Mouse (Mus musculus) heart, embryonic 12.5 days (tissue): Measurements from ENCODE around the gene St6galnac3. TPM values are rescaled to one million over a fixed set of nuclear protein-coding genes. Genes with fewer than 3 reads are reported as not detected.

Experiments
- ATAC-seq: fragments of 200-750 bp; cut with Nextera tagmentation; 2 replicates; pipeline ENCODE4 v1.8.0; 2017; ENCODE audit warnings: moderate TSS enrichment, moderate library complexity; ENCODE audit not compliant: insufficient number of reproducible peaks, low FRiP score
- H3K27ac ChIP-seq: fragments of 300-500 bp; sonication (generic); 2 replicates; pipeline ENCODE4 v1.5.1; 2016; ENCODE audit warnings: mild to moderate bottlenecking, moderate library complexity; ENCODE audit not compliant: poor library complexity, severe bottlenecking
- H3K27me3 ChIP-seq: fragments of 300-500 bp; sonication (generic); replicated peaks from 2 replicates; pipeline ENCODE4 v1.6.1; 2016; ENCODE audit warnings: mild to moderate bottlenecking, moderate library complexity
- H3K36me3 ChIP-seq: fragments of 300-500 bp; sonication (generic); 2 replicates; pipeline ENCODE4 v1.6.1; 2016; ENCODE audit warnings: mild to moderate bottlenecking, moderate library complexity
- H3K4me1 ChIP-seq: fragments of 300-500 bp; sonication (generic); replicated peaks from 2 replicates; pipeline ENCODE4 v1.6.1; 2016; ENCODE audit warnings: mild to moderate bottlenecking
- H3K4me2 ChIP-seq: fragments of 300-500 bp; sonication (generic); 2 replicates; pipeline ENCODE4 v1.6.1; 2016; ENCODE audit warnings: mild to moderate bottlenecking, moderate library complexity
- H3K4me3 ChIP-seq: fragments of 300-500 bp; sonication (generic); 2 replicates; pipeline ENCODE4 v1.5.1; 2016; ENCODE audit warnings: mild to moderate bottlenecking
- H3K9ac ChIP-seq: fragments of 300-500 bp; sonication (generic); 2 replicates; pipeline ENCODE4 v1.6.1; 2016; ENCODE audit warnings: mild to moderate bottlenecking, moderate library complexity
- H3K9me3 ChIP-seq: fragments of 300-500 bp; sonication (generic); replicated peaks from 2 replicates; pipeline ENCODE4 v1.6.1; 2016; ENCODE audit warnings: mild to moderate bottlenecking, moderate library complexity
- WGBS: fragments of 180-500 bp; shearing (Covaris S2); methylation state at CpG from one replicate; pipeline ENCODE4 v1.1.7; 2016; 5-methylcytosine and 5-hydroxymethylcytosine counted together
- microRNA-seq: library from miRNA; unstranded; fragments of <30 nt; microRNA quantifications from one replicate; pipeline ENCODE4, GENCODE M21; 2017
- polyA plus RNA-seq: library from polyadenylated mRNA; unstranded; fragments of >200 nt; fragmentation: Nextera tagmentation; extraction: Ambion mirVana; gene quantifications from 2 replicates; pipeline ENCODE4 v1.2.1, GENCODE M21; 2016

Gene St6galnac3
- polyA plus RNA-seq, 1 experiment from 2014 or later = 27.0 TPM

DNA sequence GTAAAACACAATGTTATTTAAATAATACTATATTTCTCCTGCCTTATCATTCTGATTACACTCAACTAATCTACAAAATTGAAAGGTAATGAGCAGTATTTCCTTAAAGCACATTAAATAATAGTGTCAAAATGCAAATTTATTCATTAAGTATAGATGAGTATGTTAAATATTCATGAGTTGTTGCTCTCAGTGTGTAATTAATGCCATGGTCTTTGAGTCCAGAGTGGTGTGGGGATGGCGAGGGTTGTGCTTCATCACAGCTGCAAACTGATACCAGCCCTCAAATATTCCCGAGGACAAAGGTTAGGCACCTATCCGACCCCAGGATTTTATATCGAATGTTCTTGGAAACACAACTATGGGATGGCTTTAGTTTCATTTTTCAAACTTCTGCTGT lies 548.2 kb downstream of the St6galnac3 start:
- Histone ChIP-seq H3K9me3 (no peaks in the 10 kb centered on the region), H3K27me3 (no peaks in the 10 kb centered on the region), H3K9ac (no peak overlapping the region), H3K27ac (no peak overlapping the region), H3K4me3 (no peak overlapping the region), H3K4me1 (no peaks in the 10 kb centered on the region), H3K4me2 (no peak overlapping the region), H3K36me3 (no peaks in the 10 kb centered on the region)
- 87% methylated on average over 4 of the region's 4 CpGs for WGBS
- ATAC-seq = no peak

DNA sequence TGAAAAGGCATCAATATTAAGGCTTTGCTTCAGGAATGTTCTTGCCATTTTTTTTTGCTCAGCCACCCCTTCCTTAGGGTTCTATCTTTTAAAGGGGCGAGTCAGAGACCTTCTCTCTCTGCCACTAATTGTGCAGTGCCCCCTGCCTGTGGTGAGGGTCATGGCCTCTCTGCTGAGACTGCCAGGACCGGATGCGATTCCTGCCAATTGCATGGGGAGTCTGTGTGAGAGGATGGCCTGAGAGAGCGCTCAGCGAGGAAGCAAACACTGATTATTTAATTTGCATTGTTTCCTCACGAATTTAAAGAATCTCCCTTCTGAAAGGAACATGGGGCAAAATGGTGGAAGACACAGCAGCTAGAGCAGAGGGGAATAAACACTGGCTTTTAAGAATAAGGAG lies 548.6 kb downstream of the St6galnac3 start:
- no peak overlapping the region for H3K4me3 ChIP-seq
- H3K27me3 ChIP-seq = no peaks in the 10 kb centered on the region
- H3K36me3 ChIP-seq = no peaks in the 10 kb centered on the region
- 55% methylated on average over 6 of the region's 6 CpGs for WGBS
- H3K4me1 ChIP-seq = no peaks in the 10 kb centered on the region
- no peak overlapping the region for H3K4me2 ChIP-seq
- no peak overlapping the region for H3K9ac ChIP-seq
- H3K27ac ChIP-seq = no peak overlapping the region
- ATAC-seq = no peak
- H3K9me3 ChIP-seq = no peaks in the 10 kb centered on the region

DNA sequence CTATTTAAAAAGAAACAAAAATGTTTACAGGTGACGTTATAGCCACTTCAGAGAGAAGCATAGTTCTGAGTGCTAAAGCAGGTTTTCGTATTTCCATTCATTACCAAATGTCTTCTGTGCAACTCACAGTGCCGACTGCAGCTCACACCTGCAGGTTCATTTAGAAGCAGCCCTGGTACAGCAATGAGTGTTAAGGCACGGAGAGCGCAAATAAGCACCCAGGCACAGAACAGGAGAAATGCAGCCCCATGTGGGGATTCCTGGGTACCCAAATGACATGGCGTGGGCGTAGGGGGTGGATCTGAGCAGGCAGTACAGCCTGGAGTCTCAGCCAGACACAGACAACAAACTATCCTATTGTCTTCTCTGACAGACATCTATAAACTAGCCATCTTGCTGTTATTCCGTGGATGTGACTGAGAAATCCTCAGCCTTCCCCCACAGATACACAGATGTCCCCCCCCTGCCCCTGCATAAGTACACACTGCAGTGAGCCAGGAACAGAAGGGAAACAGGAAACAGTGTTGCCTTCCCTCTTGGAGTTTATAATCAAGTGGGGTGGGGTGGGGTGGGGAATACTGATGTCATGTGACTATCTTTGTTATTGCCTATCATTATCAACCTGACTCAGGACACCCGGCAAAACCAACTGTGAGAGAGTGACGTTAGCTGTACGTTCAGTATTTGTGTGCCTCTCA lies 550.5 kb downstream of the St6galnac3 start:
- Histone ChIP-seq H3K4me2 (no peak overlapping the region), H3K27ac (no peak overlapping the region), H3K36me3 (no peaks in the 10 kb centered on the region), H3K4me3 (no peak overlapping the region), H3K9ac (no peak overlapping the region), H3K4me1 (no peaks in the 10 kb centered on the region), H3K9me3 (no peaks in the 10 kb centered on the region), H3K27me3 (no peaks in the 10 kb centered on the region)
- no peak for ATAC-seq
- 70% methylated on average over 11 of the region's 11 CpGs for WGBS

DNA sequence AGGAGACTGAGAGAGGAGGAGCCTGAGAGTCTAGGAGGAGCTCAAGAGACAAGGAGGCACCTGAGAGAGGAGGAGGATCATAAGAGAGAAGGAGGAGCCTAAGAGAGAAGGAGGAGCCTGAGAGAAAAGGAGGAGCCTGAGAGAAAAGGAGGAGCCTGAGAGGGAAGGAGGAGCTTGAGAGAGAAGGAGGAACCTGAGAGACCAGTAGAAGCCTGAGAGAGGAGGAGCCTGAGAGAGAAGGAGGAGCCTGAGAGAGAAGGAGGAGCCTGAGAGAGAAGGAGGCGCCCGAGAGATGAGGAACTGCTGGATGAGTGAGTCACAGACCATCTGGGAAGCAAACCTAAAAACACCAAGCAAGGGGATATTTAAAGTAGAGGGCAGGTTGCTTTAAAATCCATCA lies 551.4 kb downstream of the St6galnac3 start:
- H3K27ac ChIP-seq = no peak overlapping the region
- no peak for ATAC-seq
- no peak overlapping the region for H3K4me3 ChIP-seq
- H3K27me3 ChIP-seq = no peaks in the 10 kb centered on the region
- no peaks in the 10 kb centered on the region for H3K9me3 ChIP-seq
- WGBS = 77% methylated on average over 2 of the region's 2 CpGs
- H3K4me2 ChIP-seq = no peak overlapping the region
- no peaks in the 10 kb centered on the region for H3K36me3 ChIP-seq
- no peak overlapping the region for H3K9ac ChIP-seq
- H3K4me1 ChIP-seq = no peaks in the 10 kb centered on the region

- no peaks in the 10 kb centered on the region for H3K9me3 ChIP-seq
- no peaks in the 10 kb centered on the region for H3K36me3 ChIP-seq
- H3K4me1 ChIP-seq = no peaks in the 10 kb centered on the region
- H3K4me2 ChIP-seq = no peak overlapping the region
- 82% methylated on average over 4 of the region's 4 CpGs for WGBS
- ATAC-seq = no peak
- H3K4me3 ChIP-seq = no peak overlapping the region
- no peaks in the 10 kb centered on the region for H3K27me3 ChIP-seq
- H3K9ac ChIP-seq = no peak overlapping the region
- no peak overlapping the region for H3K27ac ChIP-seq
Observed at GRCm38 (mm10) chr3:153170146-153170545, 554.8 kb downstream of the St6galnac3 start.

DNA sequence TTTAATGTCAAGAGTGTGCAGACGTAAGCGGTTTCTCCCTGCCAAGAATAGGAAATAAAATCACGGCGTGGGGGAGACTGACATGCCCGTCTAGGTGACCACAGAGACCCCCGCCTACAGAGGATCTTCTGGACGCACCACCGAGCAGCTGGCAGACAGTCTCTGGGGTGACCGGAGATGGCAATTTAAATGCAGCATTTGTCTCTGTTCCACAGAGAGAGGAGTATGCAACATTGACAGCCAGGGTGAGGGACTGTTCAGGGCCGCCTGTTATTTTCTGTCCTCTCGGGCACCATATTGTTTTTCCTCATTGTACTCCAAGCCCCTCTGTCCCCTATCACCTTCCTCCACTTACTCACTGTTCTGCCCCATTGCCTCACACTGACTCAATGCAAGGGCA lies 555.2 kb downstream of the St6galnac3 start:
- Histone ChIP-seq H3K9me3 (no peaks in the 10 kb centered on the region), H3K4me1 (no peaks in the 10 kb centered on the region), H3K27me3 (no peaks in the 10 kb centered on the region), H3K4me2 (no peak overlapping the region), H3K4me3 (no peak overlapping the region), H3K27ac (no peak overlapping the region), H3K9ac (no peak overlapping the region), H3K36me3 (no peaks in the 10 kb centered on the region)
- WGBS = 87% methylated on average over 11 of the region's 11 CpGs
- ATAC-seq = no peak

DNA sequence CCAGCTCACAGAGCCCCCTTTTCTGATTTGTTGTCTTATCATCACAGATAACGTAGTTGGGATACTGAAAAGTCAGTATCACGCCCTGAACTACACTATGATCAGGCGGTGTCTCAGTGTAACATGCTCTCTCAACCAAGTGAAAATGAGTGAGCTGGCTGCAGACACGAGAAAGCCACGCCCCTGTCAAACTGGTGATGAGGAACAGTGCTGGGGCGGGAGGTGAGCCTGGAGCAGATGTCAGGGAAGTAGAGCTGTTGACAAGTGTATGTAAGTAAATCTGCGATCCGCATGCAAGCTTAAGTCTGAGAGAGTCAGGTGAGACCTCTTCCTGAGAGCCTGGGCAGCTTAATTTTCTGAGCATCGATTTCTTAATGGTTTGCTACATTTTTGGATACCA lies 563.3 kb downstream of the St6galnac3 start:
- H3K4me2 ChIP-seq = no peak overlapping the region
- no peak overlapping the region for H3K9ac ChIP-seq
- H3K36me3 ChIP-seq = no peaks in the 10 kb centered on the region
- H3K27ac ChIP-seq = no peak overlapping the region
- no peaks in the 10 kb centered on the region for H3K9me3 ChIP-seq
- H3K4me3 ChIP-seq = no peak overlapping the region
- 17% methylated on average over 9 of the region's 9 CpGs for WGBS
- no peak for ATAC-seq
- H3K4me1 ChIP-seq = peaks cover 9% of the 10 kb centered on the region; the same call in 1 of the 2 replicates
- H3K27me3 ChIP-seq = no peaks in the 10 kb centered on the region

GRCm38 (mm10) chr3:153160683-153161082 lies 564.3 kb downstream of the St6galnac3 start:
- no peaks in the 10 kb centered on the region for H3K36me3 ChIP-seq
- H3K9ac ChIP-seq = no peak overlapping the region
- no peak for ATAC-seq
- no peaks in the 10 kb centered on the region for H3K9me3 ChIP-seq
- no peak overlapping the region for H3K27ac ChIP-seq
- 74% methylated on average over 5 of the region's 5 CpGs for WGBS
- no peak overlapping the region for H3K4me2 ChIP-seq
- H3K27me3 ChIP-seq = no peaks in the 10 kb centered on the region
- H3K4me3 ChIP-seq = no peak overlapping the region
- H3K4me1 ChIP-seq = peaks cover 9% of the 10 kb centered on the region; the same call in 1 of the 2 replicates

GRCm38 (mm10) chr3:153148887-153149286 lies 576.1 kb downstream of the St6galnac3 start:
- no peak overlapping the region for H3K4me2 ChIP-seq
- H3K9ac ChIP-seq = no peak overlapping the region
- WGBS = 7% methylated on average over 2 of the region's 2 CpGs
- no peaks in the 10 kb centered on the region for H3K9me3 ChIP-seq
- no peaks in the 10 kb centered on the region for H3K27me3 ChIP-seq
- no peak overlapping the region for H3K4me3 ChIP-seq
- H3K27ac ChIP-seq = no peak overlapping the region
- H3K4me1 ChIP-seq = peaks cover 3% of the 10 kb centered on the region; the same call in 1 of the 2 replicates
- no peak for ATAC-seq
- H3K36me3 ChIP-seq = no peaks in the 10 kb centered on the region

Small RNA genes within 50 kb of the gene (microRNA-seq; reads per million reads assigned to microRNA genes)
- gene Gm27405 = not detected

Other genes with a start within 250 kb of the St6galnac3 start
- gene Asb17, start 119.0 kb upstream of the St6galnac3 start, polyA plus RNA-seq = 0.32 and 0.70 TPM in 2 replicates
- 0.05 TPM in 1 of 2 replicates, not detected in the other for gene Msh4, start 181.0 kb upstream of the St6galnac3 start, polyA plus RNA-seq
- 51.5 and 52.6 TPM in 2 replicates for gene Rabggtb, start 187.8 kb upstream of the St6galnac3 start, polyA plus RNA-seq
- 181 and 188 TPM in 2 replicates for gene Acadm, start 219.5 kb upstream of the St6galnac3 start, polyA plus RNA-seq
- gene Slc44a5, start 248.3 kb upstream of the St6galnac3 start, polyA plus RNA-seq = 1.7 and 2.0 TPM in 2 replicates